Mouse (Mus musculus) left cerebral cortex, adult 2 months (tissue): ENCODE measurements at regions not wholly inside any gene's neighbourhood (a gene's known extent, or its start where the extent isn't known, plus 50 kb on each side); places are given as distances from the start of the nearest gene placed in this dataset.
A peak's percentile ranks its signal among the peaks of the same experiment; 100 is the strongest.

Experiments
- DNase-seq, 2 experiments: peaks; one replicate each; pipeline ENCODE4 v3.0.0; 2021 to 2022; ENCODE audit warnings: low spot score in 2 of 2, mixed read lengths in 1 of 2; ENCODE audit errors: extremely low spot score in 1 of 2
- H3K27ac ChIP-seq: fragments of 200-600 bp; 2 replicates; pipeline ENCODE4 v1.8.1; 2022
- H3K4me3 ChIP-seq: fragments of 200-600 bp; 2 replicates; pipeline ENCODE4 v1.8.1; 2022
- CTCF ChIP-seq: fragments of 200-600 bp; IDR thresholded peaks from 2 replicates; pipeline ENCODE4 v1.8.1; 2022; ENCODE audit warnings: antibody characterized with exemption, mild to moderate bottlenecking, moderate library complexity
- intact Hi-C: fragments of 180-260 bp; cut with DNase I; formaldehyde crosslinking; loops from one replicate; pipeline ENCODE4 v1.15.1; 2025

GRCm38 (mm10) chr11:111282283-111282682 is 216.3 kb downstream of the Kcnj2 start:
- intact Hi-C loops: loop anchor here (5.0 kb wide), 2 partner anchors 180 to 240 kb away; no protein-coding TSS in a partner anchor
- no peak overlapping the region for H3K4me3 ChIP-seq
- no peak for TF ChIP-seq CTCF
- no peak for DNase-seq
- H3K27ac ChIP-seq: peak overlapping the region; percentile 61; the same call in 1 of the 2 replicates

GRCm38 (mm10) chr11:111290537-111290936 is 224.6 kb downstream of the Kcnj2 start:
- no peak overlapping the region for H3K4me3 ChIP-seq
- DNase-seq: no peak
- no peak overlapping the region for H3K27ac ChIP-seq
- intact Hi-C loops: no loop called here
- no peak for TF ChIP-seq CTCF

- H3K27ac ChIP-seq: no peak overlapping the region
- no peak overlapping the region for H3K4me3 ChIP-seq
- DNase-seq: no peak
These were observed 230.4 kb downstream of the Kcnj2 start for GRCm38 (mm10) chr11:111296309-111296721.

GRCm38 (mm10) chr11:111312802-111313201 is 246.8 kb downstream of the Kcnj2 start:
- no peak overlapping the region for H3K27ac ChIP-seq
- no peak for TF ChIP-seq CTCF
- intact Hi-C loops: no loop called here
- H3K4me3 ChIP-seq: no peak overlapping the region
- no peak for DNase-seq

More at GRCm38 (mm10) chr11:111296309-111296721, 230.4 kb downstream of the Kcnj2 start:
- no peak for TF ChIP-seq CTCF
- intact Hi-C loops: no loop called here

- no peak overlapping the region for H3K4me3 ChIP-seq
- intact Hi-C loops: no loop called here
- no peak for TF ChIP-seq CTCF
- no peak for DNase-seq
- no peak overlapping the region for H3K27ac ChIP-seq
These were observed 247.6 kb downstream of the Kcnj2 start for GRCm38 (mm10) chr11:111313566-111313965.

- DNase-seq: no peak
- Histone ChIP-seq H3K4me3 (no peak overlapping the region), H3K27ac (no peak overlapping the region)
- intact Hi-C loops: no loop called here
- no peak for TF ChIP-seq CTCF
These were observed 255.6 kb downstream of the Kcnj2 start for GRCm38 (mm10) chr11:111321576-111321975.

GRCm38 (mm10) chr11:111324453-111325010 is 258.6 kb downstream of the Kcnj2 start:
- H3K27ac ChIP-seq: no peak overlapping the region
- DNase-seq: no peak
- no peak for TF ChIP-seq CTCF
- H3K4me3 ChIP-seq: no peak overlapping the region
- intact Hi-C loops: no loop called here

GRCm38 (mm10) chr11:111326915-111327314 is 261.0 kb downstream of the Kcnj2 start:
- H3K4me3 ChIP-seq: no peak overlapping the region
- H3K27ac ChIP-seq: no peak overlapping the region
- DNase-seq: no peak
- no peak for TF ChIP-seq CTCF
- intact Hi-C loops: no loop called here

- no peak overlapping the region for H3K27ac ChIP-seq
- intact Hi-C loops: no loop called here
- TF ChIP-seq CTCF: no peak
- no peak for DNase-seq
- no peak overlapping the region for H3K4me3 ChIP-seq
These were observed 262.3 kb downstream of the Kcnj2 start for GRCm38 (mm10) chr11:111328258-111328657.

GRCm38 (mm10) chr11:111331592-111331991 is 265.6 kb downstream of the Kcnj2 start:
- Histone ChIP-seq H3K27ac (no peak overlapping the region), H3K4me3 (no peak overlapping the region)
- DNase-seq: no peak
- no peak for TF ChIP-seq CTCF
- intact Hi-C loops: no loop called here

- intact Hi-C loops: no loop called here
- DNase-seq: no peak
- TF ChIP-seq CTCF: no peak
- Histone ChIP-seq H3K4me3 (no peak overlapping the region), H3K27ac (no peak overlapping the region)
These were observed 267.1 kb downstream of the Kcnj2 start for GRCm38 (mm10) chr11:111333021-111333420.

- TF ChIP-seq CTCF: no peak
- intact Hi-C loops: no loop called here
These were observed 281.6 kb downstream of the Kcnj2 start for GRCm38 (mm10) chr11:111347562-111347961.

GRCm38 (mm10) chr11:111350028-111350427 is 284.1 kb downstream of the Kcnj2 start:
- no peak overlapping the region for H3K4me3 ChIP-seq
- H3K27ac ChIP-seq: no peak overlapping the region
- TF ChIP-seq CTCF: no peak
- no peak for DNase-seq
- intact Hi-C loops: no loop called here

More at GRCm38 (mm10) chr11:111347562-111347961, 281.6 kb downstream of the Kcnj2 start:
- H3K4me3 ChIP-seq: no peak overlapping the region
- H3K27ac ChIP-seq: no peak overlapping the region
- DNase-seq: no peak
